Mouse (Mus musculus) CD4-positive, CD25-positive, alpha-beta regulatory T cell, adult 4 months (primary cell): ENCODE data around the gene Srsf3. TPM values are rescaled to one million over a fixed set of nuclear protein-coding genes. Genes with fewer than 3 reads are reported as not detected.

Experiments
- polyA plus RNA-seq, 2 experiments: library from polyadenylated mRNA; unstranded; fragments of 100-300 nt; shearing (Covaris generic); gene quantifications; one replicate each; pipeline ENCODE4 v1.2.1; 2017

The Srsf3 gene
- polyA plus RNA-seq, 2 experiments from 2014 or later: 232 to 397 TPM

Other genes starting within 250 kb of the Srsf3 start
- gene Brpf3, start 231.5 kb upstream of the Srsf3 start, polyA plus RNA-seq: 1 to 10 TPM; 1.1 to 2.2 TPM
- not detected for gene Pnpla1, start 174.2 kb upstream of the Srsf3 start, polyA plus RNA-seq
- gene 4930539E08Rik, start 117.3 kb upstream of the Srsf3 start, polyA plus RNA-seq: 1 to 10 TPM; 2.0 to 3.4 TPM
- not detected for gene Pxt1, start 88.8 kb upstream of the Srsf3 start, polyA plus RNA-seq
- gene Kctd20, start 80.7 kb upstream of the Srsf3 start, polyA plus RNA-seq: 10 to 100 TPM; 33.3 to 62.9 TPM
- gene Stk38, start 24.6 kb upstream of the Srsf3 start, polyA plus RNA-seq: 100 to 1,000 TPM; 223 to 306 TPM
- gene Cdkn1a, start 58.3 kb downstream of the Srsf3 start, polyA plus RNA-seq: 1 to 10 TPM; 2.5 to 4.6 TPM
- gene Rab44, start 81.5 kb downstream of the Srsf3 start, polyA plus RNA-seq: not detected
- gene Cpne5, start 205.5 kb downstream of the Srsf3 start, polyA plus RNA-seq: 1 to 10 TPM; 2.2 to 2.3 TPM
- 100 to 1,000 TPM in 1 of 2 experiments, 10 to 100 TPM in 1; 72.7 to 101 TPM for gene Ppil1, start 231.6 kb downstream of the Srsf3 start, polyA plus RNA-seq
- 100 to 1,000 TPM in 1 of 2 experiments, 10 to 100 TPM in 1; 98.0 to 123 TPM for gene BC004004, start 236.2 kb downstream of the Srsf3 start, polyA plus RNA-seq